Mouse (Mus musculus) liver, embryonic 14.5 days (tissue): ENCODE data around the gene Fbxw5.

Source experiments
- CTCF ChIP-seq: IDR thresholded peaks from 2 replicates; pipeline ENCODE4 v1.5.1; 2016; ENCODE audit warnings: antibody characterized with exemption, low read depth, control low read depth
- EP300 ChIP-seq: IDR thresholded peaks from 2 replicates; pipeline ENCODE4 v1.6.1; 2016; ENCODE audit warnings: antibody characterized with exemption, low read depth

- no peak for TF ChIP-seq CTCF
- TF ChIP-seq EP300, result no peak
Measured at GRCm38 (mm10) chr2:25500576-25501405, at the start of gene Fbxw5.
